Mouse (Mus musculus) liver, embryonic 16.5 days (tissue): ENCODE results near the gene Faah. TPM values are rescaled to one million over a fixed set of nuclear protein-coding genes. Genes with fewer than 3 reads are reported as not detected.

Experiments
- ATAC-seq: fragments of 200-750 bp; cut with Nextera tagmentation; 2 replicates; pipeline ENCODE4 v1.8.0; 2017; ENCODE audit warnings: low read depth, mild to moderate bottlenecking, moderate number of reproducible peaks, moderate library complexity
- H3K27ac ChIP-seq: fragments of 300-500 bp; sonication (generic); 2 replicates; pipeline ENCODE4 v1.5.1; 2014; ENCODE audit warnings: mild to moderate bottlenecking, low read length
- H3K27me3 ChIP-seq: fragments of 300-500 bp; sonication (generic); 2 replicates; pipeline ENCODE4 v1.6.1; 2014; ENCODE audit warnings: low read depth, low read length, mixed read lengths; ENCODE audit not compliant: control insufficient read depth, insufficient read depth
- H3K36me3 ChIP-seq: fragments of 300-500 bp; sonication (generic); 2 replicates; pipeline ENCODE4 v1.6.1; 2014; ENCODE audit warnings: mild to moderate bottlenecking; ENCODE audit not compliant: control insufficient read depth, insufficient read depth
- H3K4me1 ChIP-seq: fragments of 300-500 bp; sonication (generic); 2 replicates; pipeline ENCODE4 v1.6.1; 2014; ENCODE audit warnings: low read depth, low read length, mixed read lengths; ENCODE audit not compliant: control insufficient read depth
- H3K4me2 ChIP-seq: fragments of 300-500 bp; sonication (generic); 2 replicates; pipeline ENCODE4 v1.6.1; 2014; ENCODE audit warnings: low read depth, low read length, mixed read lengths
- H3K4me3 ChIP-seq: fragments of 300-500 bp; sonication (generic); 2 replicates; pipeline ENCODE4 v1.5.1; 2014; ENCODE audit warnings: low read depth, mild to moderate bottlenecking, low read length
- H3K9ac ChIP-seq: fragments of 300-500 bp; sonication (generic); 2 replicates; pipeline ENCODE4 v1.6.1; 2014; ENCODE audit warnings: low read depth, low read length
- H3K9me3 ChIP-seq: fragments of 300-500 bp; sonication (generic); replicated peaks from 2 replicates; pipeline ENCODE4 v1.6.1; 2016; ENCODE audit warnings: low read length; ENCODE audit not compliant: control insufficient read depth
- WGBS: fragments of 180-500 bp; shearing (Covaris S2); extraction: QIAGEN DNeasy Blood & Tissue Kit; methylation state at CpG from one replicate; pipeline ENCODE4 v1.1.7; 2014; ENCODE audit not compliant: insufficient replicate concordance; 5-methylcytosine and 5-hydroxymethylcytosine counted together
- polyA plus RNA-seq: library from polyadenylated mRNA; unstranded; fragments of >200 nt; fragmentation: Nextera tagmentation; extraction: Ambion mirVana; gene quantifications from 2 replicates; pipeline ENCODE4 v1.2.1, GENCODE M21; 2015

Gene Faah
- polyA plus RNA-seq, 1 experiment from 2014 or later = 14.5 TPM

DNA sequence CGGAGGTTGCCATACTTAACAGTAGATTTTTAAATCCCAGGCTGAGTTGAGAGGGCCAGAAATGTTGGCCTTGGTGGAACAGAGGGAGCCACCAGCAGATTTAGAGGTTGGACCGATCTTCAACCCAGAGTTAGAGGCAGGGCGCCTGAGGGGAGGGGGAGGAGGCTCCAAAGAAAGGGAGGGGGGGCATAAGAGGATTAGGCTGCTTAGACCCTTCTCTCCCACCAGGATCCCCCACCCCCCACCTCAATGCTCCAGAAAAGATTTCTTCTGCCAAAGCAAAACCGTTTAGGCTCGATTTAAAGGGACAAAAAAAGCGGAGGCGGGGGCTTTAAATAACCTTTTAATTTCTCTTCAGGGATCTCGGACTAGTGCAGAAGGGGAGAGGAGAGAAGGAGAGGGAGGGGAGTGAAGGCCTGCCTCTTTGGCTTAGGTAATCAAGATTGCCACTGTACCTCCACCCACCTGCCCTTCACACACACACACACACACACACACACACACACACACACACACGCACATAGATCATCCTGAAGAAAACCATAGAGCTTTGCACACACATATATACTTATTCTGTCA, 76.4 kb downstream of the Faah start:
- H3K4me1 ChIP-seq = no peaks in the 10 kb centered on the region
- H3K27ac ChIP-seq = no peak overlapping the region
- H3K9ac ChIP-seq = no peak overlapping the region
- 6% methylated on average over 9 of the region's 9 CpGs for WGBS
- H3K36me3 ChIP-seq = no peaks in the 10 kb centered on the region
- no peaks in the 10 kb centered on the region for H3K9me3 ChIP-seq
- H3K27me3 ChIP-seq = peaks cover 100% of the 10 kb centered on the region
- no peak overlapping the region for H3K4me2 ChIP-seq
- no peak for ATAC-seq
- H3K4me3 ChIP-seq = no peak overlapping the region

DNA sequence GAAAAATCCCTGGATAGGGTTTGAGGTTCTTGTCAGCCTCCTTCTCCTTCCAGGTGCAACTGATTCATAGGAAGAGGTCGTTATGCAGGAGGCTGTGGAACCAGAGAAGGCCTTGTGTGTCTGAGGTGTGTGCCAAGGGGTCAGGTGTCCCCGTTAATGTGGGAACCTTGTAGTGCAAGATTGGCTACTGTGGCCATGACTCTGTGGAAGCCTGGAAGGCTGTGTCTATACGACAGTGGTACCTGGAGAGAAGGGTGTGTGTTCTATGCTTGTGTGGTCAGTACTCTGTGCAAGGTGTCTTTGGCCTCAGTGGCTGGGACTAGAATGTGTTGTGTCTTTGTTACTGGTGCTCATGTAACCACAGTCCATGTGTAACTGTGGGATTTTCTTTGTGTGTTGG, 77.0 kb downstream of the Faah start:
- Histone ChIP-seq H3K27me3 (peaks cover 100% of the 10 kb centered on the region), H3K4me3 (no peak overlapping the region), H3K4me1 (no peaks in the 10 kb centered on the region), H3K4me2 (no peak overlapping the region), H3K36me3 (no peaks in the 10 kb centered on the region), H3K9me3 (no peaks in the 10 kb centered on the region), H3K27ac (no peak overlapping the region), H3K9ac (no peak overlapping the region)
- ATAC-seq = no peak
- whole genome bisulfite sequencing = 4% methylated on average over 3 of the region's 3 CpGs

DNA sequence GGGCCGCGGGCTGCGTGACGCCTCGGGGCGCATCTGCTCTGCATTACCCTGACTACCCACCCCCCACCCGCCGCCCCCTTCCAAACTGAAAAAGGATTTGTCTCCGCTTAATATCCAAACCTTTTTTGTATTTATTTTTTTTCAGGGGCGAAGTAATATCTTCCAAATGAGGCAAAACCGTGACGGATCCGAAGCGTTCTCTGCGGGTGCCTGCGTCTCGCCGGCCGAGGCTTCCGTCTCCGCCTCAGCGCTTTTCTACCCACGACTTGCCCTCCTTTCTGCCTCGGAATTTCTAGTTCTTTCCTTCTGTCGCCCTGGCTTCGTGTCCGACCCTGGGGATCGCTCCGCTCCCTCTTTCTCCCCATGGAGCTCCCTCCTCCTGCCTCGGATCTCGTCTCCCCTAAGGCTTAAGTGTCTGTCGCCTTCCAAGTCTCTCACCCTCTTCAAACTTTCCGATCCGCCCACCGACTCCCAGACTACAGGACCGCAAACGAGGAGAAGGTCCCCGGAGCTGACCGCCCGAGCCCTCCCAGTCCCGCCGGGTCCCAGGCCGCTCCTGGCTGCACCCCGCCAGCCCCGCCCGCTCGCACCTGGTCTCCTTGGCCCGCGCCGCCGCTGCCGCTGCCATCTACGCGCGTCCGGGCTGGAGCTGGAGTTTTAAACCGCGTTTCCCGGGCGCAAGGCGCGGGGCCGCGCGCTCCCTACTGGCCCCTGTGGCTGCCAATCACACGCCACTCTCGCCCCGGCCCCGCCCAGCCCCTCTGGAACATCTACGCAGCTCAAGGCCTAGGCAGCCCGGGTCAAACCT, 78.2 kb downstream of the Faah start, which contains the start of gene Dmbx1:
Dmbx1 (minus strand) TSS at position 632 of the 808 bp plus-strand sequence.
- H3K9me3 ChIP-seq = no peaks in the 10 kb centered on the region
- H3K27me3 ChIP-seq = peaks cover 100% of the 10 kb centered on the region
- H3K4me2 ChIP-seq = peak within 1 kb of the TSS; percentile 34
- H3K27ac ChIP-seq = no peak within 1 kb of the TSS
- peak within 1 kb of the TSS; percentile 24 for H3K4me3 ChIP-seq
- under 1% methylated on average over 71 of the region's 71 CpGs for WGBS
- H3K9ac ChIP-seq = no peak within 1 kb of the TSS
- H3K4me1 ChIP-seq = no peaks in the 10 kb centered on the region
- no peak for ATAC-seq
- H3K36me3 ChIP-seq = no peaks in the 10 kb centered on the region

DNA sequence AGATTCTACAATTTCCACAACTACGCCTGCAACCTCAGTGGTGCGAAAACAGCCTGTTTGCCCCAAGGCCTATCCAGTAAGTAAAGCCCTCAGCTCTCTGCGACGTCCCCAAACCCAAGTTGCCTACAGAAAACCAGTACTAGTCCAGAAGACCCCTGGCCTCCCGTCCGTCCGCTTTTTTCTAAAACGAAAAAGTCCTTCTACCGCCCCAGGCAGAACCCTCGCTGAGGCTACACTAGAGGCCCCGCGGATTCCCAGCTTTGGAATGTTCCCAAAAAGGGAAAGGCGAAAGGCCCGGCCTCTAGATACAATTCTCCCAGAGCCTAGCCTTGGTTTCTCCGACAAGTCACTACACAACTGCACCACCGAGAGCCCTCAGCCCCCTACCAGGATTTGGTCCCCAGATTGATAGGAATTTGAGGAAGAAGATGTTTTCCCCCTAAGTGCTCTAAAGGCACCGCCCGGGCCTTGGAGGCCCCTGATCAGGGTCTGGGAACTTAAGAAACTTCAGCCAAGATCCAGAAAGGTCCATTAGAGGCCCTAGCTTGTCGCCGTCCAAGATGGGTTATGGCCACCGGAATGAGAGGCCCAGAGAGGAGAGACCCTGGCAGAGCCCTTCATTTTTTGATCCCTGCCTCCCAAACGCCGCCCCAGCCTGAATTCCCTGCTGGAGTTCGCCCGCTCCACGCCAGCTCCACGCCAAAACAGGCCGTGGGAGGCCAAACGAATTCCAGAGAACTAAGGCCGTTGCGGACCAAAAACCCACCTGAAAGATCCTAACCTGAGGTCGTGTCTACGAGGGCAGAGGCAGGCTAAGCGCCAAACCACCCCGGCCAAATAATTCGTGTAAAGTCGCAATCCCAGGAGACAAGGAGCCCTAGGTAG, 79.2 kb downstream of the Faah start:
- H3K27me3 ChIP-seq = peaks cover 100% of the 10 kb centered on the region
- H3K4me1 ChIP-seq = no peaks in the 10 kb centered on the region
- no peak overlapping the region for H3K27ac ChIP-seq
- H3K4me2 ChIP-seq = no peak overlapping the region
- no peaks in the 10 kb centered on the region for H3K9me3 ChIP-seq
- no peaks in the 10 kb centered on the region for H3K36me3 ChIP-seq
- 3% methylated on average over 37 of the region's 37 CpGs for WGBS
- H3K9ac ChIP-seq = no peak overlapping the region
- ATAC-seq = no peak
- no peak overlapping the region for H3K4me3 ChIP-seq

DNA sequence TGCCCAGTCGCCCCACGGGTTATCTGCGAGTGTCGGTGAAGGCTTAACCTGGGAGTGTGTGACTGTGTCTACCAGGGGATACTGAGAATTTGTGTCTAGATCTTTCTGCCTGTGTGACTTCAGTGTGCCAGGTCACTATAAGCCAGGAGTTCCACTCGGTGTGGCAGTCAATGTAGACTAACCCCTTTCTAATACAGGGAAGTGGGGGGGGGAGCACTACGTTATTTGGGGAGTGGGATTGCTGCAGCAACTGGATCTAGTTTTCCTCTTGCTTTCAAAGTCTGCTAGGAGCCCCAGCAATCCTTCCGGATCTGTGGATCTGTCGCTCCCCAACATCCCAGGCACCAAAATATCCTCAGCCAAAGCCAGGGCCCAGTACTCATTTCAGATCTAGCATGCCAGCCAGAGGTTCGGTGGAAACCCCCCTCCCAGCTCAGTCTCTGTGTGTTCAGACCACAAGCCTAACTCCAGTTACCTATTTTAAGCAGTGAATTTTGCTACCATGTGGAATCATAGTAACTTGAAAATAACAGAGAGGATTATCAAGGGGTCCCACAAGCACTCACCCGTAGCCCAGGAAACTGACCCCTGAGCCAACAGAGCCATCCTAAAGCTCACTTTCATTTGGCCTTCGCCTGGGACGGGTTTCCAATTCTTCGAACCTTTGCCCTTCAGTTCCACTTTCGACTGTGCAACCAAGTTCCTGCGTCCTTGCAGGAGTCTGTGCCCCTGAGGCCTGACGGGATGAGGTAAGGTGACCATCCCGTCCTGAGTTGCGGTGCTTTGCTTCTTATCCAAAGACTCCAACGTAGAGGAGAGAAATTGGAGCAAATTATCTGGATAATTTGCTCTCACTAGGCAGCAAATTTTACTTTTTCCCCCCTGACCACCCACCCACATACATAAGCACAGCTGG, 80.4 kb downstream of the Faah start:
- no peak overlapping the region for H3K9ac ChIP-seq
- H3K9me3 ChIP-seq = no peaks in the 10 kb centered on the region
- no peak for ATAC-seq
- H3K4me3 ChIP-seq = no peak overlapping the region
- no peak overlapping the region for H3K4me2 ChIP-seq
- H3K36me3 ChIP-seq = no peaks in the 10 kb centered on the region
- no peak overlapping the region for H3K27ac ChIP-seq
- H3K27me3 ChIP-seq = peaks cover 100% of the 10 kb centered on the region
- 5% methylated on average over 19 of the region's 19 CpGs for WGBS
- no peaks in the 10 kb centered on the region for H3K4me1 ChIP-seq

DNA sequence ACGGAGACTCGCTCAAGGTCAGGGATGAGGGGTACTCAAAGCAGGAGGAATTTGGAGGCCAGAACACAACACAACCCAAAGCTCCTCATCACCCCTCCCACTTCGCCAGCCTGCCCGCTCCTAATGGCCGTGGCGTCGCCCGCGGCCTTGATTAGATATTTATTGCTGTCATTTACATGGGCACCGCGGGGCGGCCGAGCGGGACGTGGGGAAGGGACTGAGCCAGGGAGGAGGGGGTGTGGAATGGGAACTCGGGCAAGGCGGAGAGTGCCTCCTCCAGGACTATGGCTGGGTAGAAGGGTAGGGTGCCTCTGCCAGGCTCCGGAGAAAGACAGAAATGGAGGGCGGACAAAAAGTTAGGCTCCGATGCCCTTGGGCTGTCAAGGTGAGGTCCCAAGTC, 81.1 kb downstream of the Faah start:
- Histone ChIP-seq H3K4me3 (no peak overlapping the region), H3K36me3 (no peaks in the 10 kb centered on the region), H3K9ac (no peak overlapping the region), H3K4me1 (no peaks in the 10 kb centered on the region), H3K27ac (no peak overlapping the region), H3K27me3 (peaks cover 100% of the 10 kb centered on the region), H3K4me2 (no peak overlapping the region), H3K9me3 (no peaks in the 10 kb centered on the region)
- ATAC-seq = no peak
- 2% methylated on average over 20 of the region's 20 CpGs for WGBS

DNA sequence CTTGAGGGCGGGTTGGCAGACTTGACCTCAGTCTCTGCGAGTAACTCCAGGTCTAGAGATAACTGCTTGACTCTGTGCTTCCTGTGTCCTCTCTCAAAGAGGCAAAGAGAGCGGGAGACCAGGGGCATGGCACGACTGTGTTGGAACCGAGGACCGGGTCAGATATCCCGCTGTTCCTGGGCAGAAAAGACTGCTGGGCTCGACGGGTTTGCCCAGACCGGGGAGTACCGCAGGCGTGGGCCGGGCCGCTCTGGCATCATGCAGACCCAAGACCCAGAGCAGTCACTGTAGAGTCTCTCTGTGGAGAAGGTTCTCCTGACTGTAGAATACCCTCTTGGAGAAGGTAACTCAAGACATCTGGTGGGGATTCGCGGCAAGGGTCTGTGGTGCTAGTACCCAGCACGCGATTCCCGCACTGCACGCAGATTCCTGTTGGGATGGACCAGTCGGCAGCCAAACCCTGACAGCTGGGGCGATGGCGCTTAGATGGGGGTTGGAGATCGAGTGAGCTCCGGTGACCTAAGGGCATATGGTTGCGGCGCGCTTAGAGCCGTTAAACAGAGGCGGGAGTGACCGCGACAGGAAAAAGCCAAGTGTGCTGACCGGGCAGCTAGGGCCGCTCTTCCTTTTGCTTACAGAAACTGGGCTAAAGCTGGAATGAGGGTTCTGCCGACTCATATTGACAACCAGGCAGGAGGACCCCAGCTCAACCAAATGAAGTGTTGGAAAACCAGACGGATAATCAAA, 81.7 kb downstream of the Faah start:
- Histone ChIP-seq H3K4me2 (no peak overlapping the region), H3K27ac (no peak overlapping the region), H3K4me1 (no peaks in the 10 kb centered on the region), H3K9me3 (no peaks in the 10 kb centered on the region), H3K4me3 (no peak overlapping the region), H3K36me3 (no peaks in the 10 kb centered on the region), H3K27me3 (peaks cover 99% of the 10 kb centered on the region), H3K9ac (no peak overlapping the region)
- no peak for ATAC-seq
- WGBS = under 1% methylated on average over 36 of the region's 36 CpGs

DNA sequence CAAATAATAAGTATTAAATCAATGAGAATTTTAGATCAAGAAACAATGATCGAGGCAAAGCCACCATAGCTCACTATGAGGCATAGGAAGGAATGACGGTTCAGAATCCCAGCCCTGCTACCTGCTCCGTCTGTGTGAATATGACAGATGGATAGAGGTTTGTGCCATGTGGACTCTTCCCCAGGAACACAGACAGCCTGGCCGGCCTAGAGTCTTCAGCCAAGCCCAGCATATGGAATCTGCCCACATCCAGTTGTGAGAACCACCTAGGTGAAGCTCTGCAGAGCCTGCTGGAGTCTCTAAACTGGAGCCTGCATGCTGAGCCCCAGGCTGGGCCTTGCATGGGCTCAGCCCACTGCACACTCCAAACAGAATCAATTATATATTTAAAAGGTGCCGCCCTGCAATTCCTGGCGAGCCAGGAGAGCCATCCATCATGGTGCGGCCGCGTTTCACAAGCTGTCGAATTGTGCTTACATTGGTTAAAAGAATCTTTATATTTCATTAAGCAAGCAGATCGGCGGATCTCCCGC, 86.1 kb downstream of the Faah start:
- no peak overlapping the region for H3K27ac ChIP-seq
- H3K36me3 ChIP-seq = no peaks in the 10 kb centered on the region
- H3K4me3 ChIP-seq = no peak overlapping the region
- no peak overlapping the region for H3K4me2 ChIP-seq
- H3K9ac ChIP-seq = no peak overlapping the region
- no peaks in the 10 kb centered on the region for H3K4me1 ChIP-seq
- WGBS = 47% methylated on average over 13 of the region's 13 CpGs
- H3K27me3 ChIP-seq = peaks cover 70% of the 10 kb centered on the region
- no peaks in the 10 kb centered on the region for H3K9me3 ChIP-seq
- ATAC-seq = no peak
